Mouse (Mus musculus) small intestine, adult 2 months (tissue): ENCODE measurements around the gene Gm5475. TPM values are rescaled to one million over a fixed set of nuclear protein-coding genes. Genes with fewer than 3 reads are reported as not detected.

ENCODE experiments used
- H3K27ac ChIP-seq: fragments of 200-500 bp; 2 replicates; pipeline ENCODE4 v1.5.1; 2012; ENCODE audit warnings: low read depth, low read length, control low read depth, inconsistent platforms; ENCODE audit not compliant: insufficient read depth
- H3K27me3 ChIP-seq: fragments of 200-500 bp; 2 replicates; pipeline ENCODE4 v1.6.1; 2012; ENCODE audit warnings: mild to moderate bottlenecking, moderate library complexity, low read length, inconsistent platforms; ENCODE audit not compliant: control insufficient read depth, insufficient read depth
- H3K36me3 ChIP-seq: fragments of 200-500 bp; 2 replicates; pipeline ENCODE4 v1.6.1; 2012; ENCODE audit warnings: mild to moderate bottlenecking, low read length, control low read depth, inconsistent platforms; ENCODE audit not compliant: control insufficient read depth, insufficient read depth
- H3K4me1 ChIP-seq: fragments of 200-500 bp; 2 replicates; pipeline ENCODE4 v1.6.1; 2012; ENCODE audit warnings: low read length, inconsistent platforms, mixed read lengths; ENCODE audit not compliant: control insufficient read depth, insufficient read depth, insufficient read length
- H3K4me3 ChIP-seq: fragments of 200-500 bp; 2 replicates; pipeline ENCODE4 v1.5.1; 2012; ENCODE audit warnings: low read depth, mild to moderate bottlenecking, control low read depth, inconsistent platforms, low read length, moderate library complexity
- CTCF ChIP-seq: fragments of 200-500 bp; IDR thresholded peaks from 2 replicates; pipeline ENCODE4 v1.5.1; 2012; ENCODE audit warnings: low read depth, mild to moderate bottlenecking, control low read depth, inconsistent platforms, low read length, moderate library complexity, mixed read lengths; ENCODE audit not compliant: insufficient replicate concordance, insufficient read length; ENCODE audit errors: extremely low read depth
- POLR2A ChIP-seq: fragments of 200-500 bp; IDR thresholded peaks from 2 replicates; pipeline ENCODE4 v1.6.1; 2012; ENCODE audit warnings: low read depth, mild to moderate bottlenecking, control low read depth, inconsistent platforms, low read length, moderate library complexity
- WGBS: fragments of 180-500 bp; shearing (Covaris S2); methylation state at CpG from one replicate; pipeline ENCODE4 v1.1.7; 2018; 5-methylcytosine and 5-hydroxymethylcytosine counted together
- polyA plus RNA-seq: library from polyadenylated mRNA; depleted of rRNA; stranded (reverse); fragments of >200 nt; gene quantifications from 2 replicates; pipeline ENCODE4 v1.2.3, GENCODE M21; 2012; rRNA removed

Gm5475 gene
- polyA plus RNA-seq, 1 experiment = 0.13 TPM

DNA sequence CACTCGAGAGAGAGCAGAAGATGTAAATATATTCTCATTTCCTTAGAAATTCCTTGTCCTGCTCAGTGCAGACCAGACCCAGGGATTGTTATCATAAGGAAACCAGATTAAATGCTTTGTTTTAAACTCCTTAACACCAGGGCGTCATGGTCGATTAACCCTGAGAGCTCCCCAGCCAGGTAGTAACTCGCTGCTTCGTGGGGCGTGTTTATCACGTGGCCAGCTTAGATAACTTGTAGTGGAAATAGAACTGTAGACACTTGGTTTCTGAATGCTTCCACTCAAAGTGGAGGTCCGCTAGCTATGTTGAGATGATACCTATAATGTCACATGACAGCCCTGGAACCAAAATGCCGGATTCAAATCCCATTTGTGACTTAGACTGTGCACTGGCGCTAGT, 48.1 kb downstream of the Gm5475 start:
- 51% methylated on average over 10 of the region's 10 CpGs for WGBS
- Histone ChIP-seq H3K4me3 (no peak overlapping the region), H3K27me3 (no peaks in the 10 kb centered on the region), H3K4me1 (peaks cover 3% of the 10 kb centered on the region), H3K27ac (no peak overlapping the region), H3K36me3 (peaks cover 6% of the 10 kb centered on the region; the same call in 1 of the 2 replicates)
- TF ChIP-seq POLR2A = no peak
- no peak for TF ChIP-seq CTCF

DNA sequence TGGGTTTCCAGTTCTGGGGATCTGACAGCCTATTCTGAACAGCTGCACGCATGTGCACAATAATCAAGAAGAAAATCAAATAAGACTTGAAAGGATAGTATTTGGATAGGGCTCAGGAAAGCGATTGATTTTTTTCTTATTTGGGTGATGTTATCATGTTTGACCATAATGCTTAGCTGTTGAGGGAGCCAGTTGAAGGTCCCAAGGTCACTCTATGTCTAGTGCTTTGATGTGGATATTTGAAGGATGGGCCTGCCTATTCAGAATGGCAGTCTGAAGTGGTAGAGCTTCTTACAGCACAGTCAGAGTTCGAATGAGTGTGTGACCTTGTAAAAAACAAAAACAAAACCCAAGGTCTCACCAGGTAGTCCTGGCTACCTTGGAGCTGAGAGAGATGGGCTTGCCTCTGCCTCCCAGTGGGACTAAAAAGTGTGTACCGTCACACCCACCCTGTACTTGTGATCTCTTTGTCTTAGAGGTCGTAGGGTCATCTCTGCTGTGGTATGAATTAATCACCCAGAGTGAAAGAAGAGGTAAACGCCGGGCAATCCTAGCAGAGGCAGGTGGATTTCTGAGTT, 52.1 kb downstream of the Gm5475 start:
- 65% methylated on average over 7 of the region's 7 CpGs for WGBS
- Histone ChIP-seq H3K27me3 (no peaks in the 10 kb centered on the region), H3K36me3 (peaks cover 39% of the 10 kb centered on the region)

More for the DNA sequence above, 52.1 kb downstream of the Gm5475 start:
- Histone ChIP-seq H3K4me3 (no peak overlapping the region), H3K27ac (no peak overlapping the region), H3K4me1 (peaks cover 3% of the 10 kb centered on the region; the same call in 1 of the 2 replicates)
- no peak for TF ChIP-seq POLR2A
- TF ChIP-seq CTCF = no peak

Other genes with a start within 250 kb of the Gm5475 start
- 24.4 and 41.8 TPM in 2 replicates for gene Atf1, start 194.3 kb upstream of the Gm5475 start, polyA plus RNA-seq
- not detected in 2 replicates for gene Tmprss12, start 141.3 kb upstream of the Gm5475 start, polyA plus RNA-seq
- gene Mettl7a1, start 118.0 kb upstream of the Gm5475 start, polyA plus RNA-seq = 12.7 and 16.4 TPM in 2 replicates
- gene Mettl7a3, start 87.2 kb upstream of the Gm5475 start, polyA plus RNA-seq = not detected in 2 replicates
- not detected in 2 replicates for gene Methig1, start 69.0 kb upstream of the Gm5475 start, polyA plus RNA-seq
- not detected in 2 replicates for gene Mettl7a2, start 68.9 kb upstream of the Gm5475 start, polyA plus RNA-seq
- not detected in 2 replicates for gene Higd1c, start 57.6 kb upstream of the Gm5475 start, polyA plus RNA-seq
- 39.4 and 138 TPM in 2 replicates for gene Slc11a2, start 2.9 kb downstream of the Gm5475 start, polyA plus RNA-seq
- 16.3 and 26.1 TPM in 2 replicates for gene Letmd1, start 46.9 kb downstream of the Gm5475 start, polyA plus RNA-seq
- gene Csrnp2, start 73.3 kb downstream of the Gm5475 start, polyA plus RNA-seq = 0.62 and 0.96 TPM in 2 replicates
- 1.7 and 2.1 TPM in 2 replicates for gene Tfcp2, start 129.9 kb downstream of the Gm5475 start, polyA plus RNA-seq
- gene Pou6f1, start 177.8 kb downstream of the Gm5475 start, polyA plus RNA-seq = 7.2 and 12.0 TPM in 2 replicates
- gene Dazap2, start 193.2 kb downstream of the Gm5475 start, polyA plus RNA-seq = 597 and 1,087 TPM in 2 replicates
- gene Smagp, start 214.8 kb downstream of the Gm5475 start, polyA plus RNA-seq = 154 and 384 TPM in 2 replicates
- 6.6 and 13.0 TPM in 2 replicates for gene Bin2, start 247.4 kb downstream of the Gm5475 start, polyA plus RNA-seq